Mouse (Mus musculus): Measurements from ENCODE around the gene Srp54a.
A peak's percentile ranks its signal among the peaks of the same experiment; 100 is the strongest.
"Not testable (repeated sequence)": the region's sequence is repeated elsewhere in the genome, so short reads cannot be mapped to it uniquely, and the experiment has no call there.

The Srp54a gene

GRCm38 (mm10) chr12:55079726-55080600 lies at the start of gene Srp54a, which contains the start of gene 2700097O09Rik:
Gene Srp54a (plus strand): TSS chr12:55080262.
Gene 2700097O09Rik (minus strand): TSS chr12:55080110.
- DNase-seq (ENCODE audit: low spot score) = peak; percentile 90

- DNase-seq (ENCODE audit: low spot score) = no peak
Measured at GRCm38 (mm10) chr12:55041011-55041410, 39.1 kb upstream of the Srp54a start.

- DNase-seq (ENCODE audit: low spot score) = no peak
Measured at GRCm38 (mm10) chr12:55049731-55050353, 30.2 kb upstream of the Srp54a start.

GRCm38 (mm10) chr12:55051210-55052173 lies 28.6 kb upstream of the Srp54a start:
- DNase-seq (ENCODE audit: low spot score) = no peak

GRCm38 (mm10) chr12:55053267-55053666 lies 26.8 kb upstream of the Srp54a start:
- no peak for DNase-seq (ENCODE audit: low spot score)

- no peak for DNase-seq (ENCODE audit: low spot score)
Measured at GRCm38 (mm10) chr12:55054551-55055241, 25.4 kb upstream of the Srp54a start.

GRCm38 (mm10) chr12:55056703-55057102 lies 23.4 kb upstream of the Srp54a start:
- DNase-seq (ENCODE audit: low spot score) = no peak

- no peak for DNase-seq (ENCODE audit: low spot score)
Measured at GRCm38 (mm10) chr12:55058865-55059615, 21.0 kb upstream of the Srp54a start.

GRCm38 (mm10) chr12:55059812-55060211 lies 20.2 kb upstream of the Srp54a start:
- no peak for DNase-seq (ENCODE audit: low spot score)

- no peak for DNase-seq (ENCODE audit: low spot score)
Measured at GRCm38 (mm10) chr12:55060212-55060898, 19.7 kb upstream of the Srp54a start.

GRCm38 (mm10) chr12:55061006-55061405 lies 19.1 kb upstream of the Srp54a start:
- DNase-seq (ENCODE audit: low spot score) = no peak

- DNase-seq (ENCODE audit: low spot score) = no peak
Measured at GRCm38 (mm10) chr12:55062141-55062540, 17.9 kb upstream of the Srp54a start.

GRCm38 (mm10) chr12:55072495-55072894 lies 7.6 kb upstream of the Srp54a start:
- no peak for DNase-seq (ENCODE audit: low spot score)

- DNase-seq (ENCODE audit: low spot score) = no peak
Measured at GRCm38 (mm10) chr12:55073686-55074085, 6.4 kb upstream of the Srp54a start.

- DNase-seq (ENCODE audit: low spot score) = no peak
Measured at GRCm38 (mm10) chr12:55075296-55075695, 4.8 kb upstream of the Srp54a start.

- DNase-seq (ENCODE audit: low spot score) = not testable (repeated sequence)
Measured at GRCm38 (mm10) chr12:55078706-55079105, 1.4 kb upstream of the Srp54a start.

- not testable (repeated sequence) for DNase-seq (ENCODE audit: low spot score)
Measured at GRCm38 (mm10) chr12:55080601-55080942, 510 bp downstream of the Srp54a start.

- not testable (repeated sequence) for DNase-seq (ENCODE audit: low spot score)
Measured at GRCm38 (mm10) chr12:55092127-55092526, 12.1 kb downstream of the Srp54a start.

- not testable (repeated sequence) for DNase-seq (ENCODE audit: low spot score)
Measured at GRCm38 (mm10) chr12:55112616-55113015, 32.6 kb downstream of the Srp54a start.

GRCm38 (mm10) chr12:55124242-55124641 lies 44.2 kb downstream of the Srp54a start, which contains the start of gene Fam177a:
Gene Fam177a (plus strand): TSS chr12:55124469.
- DNase-seq (ENCODE audit: low spot score) = not testable (repeated sequence)

All from ovary, adult 18-20 months (tissue).